Mouse (Mus musculus): Measurements from ENCODE around the gene Ube2l6.

- TF ChIP-seq CTCF (IDR thresholded peaks at IDR 0.05; ENCODE audit: control insufficient read depth, insufficient read depth, insufficient read length) = no peak
- no peak for TF ChIP-seq MYOG (IDR thresholded peaks at IDR 0.05; ENCODE audit: control insufficient read depth, extremely low read depth, insufficient read length)
- TF ChIP-seq FOSL1 (IDR thresholded peaks at IDR 0.05; ENCODE audit: insufficient read depth, low read length, poor library complexity, severe bottlenecking) = no peak
- no peak for TF ChIP-seq CEBPB (IDR thresholded peaks at IDR 0.05; ENCODE audit: low read depth)
- no peak for TF ChIP-seq USF1 (IDR thresholded peaks at IDR 0.05; ENCODE audit: low read depth)
- no peak for TF ChIP-seq MAX (IDR thresholded peaks at IDR 0.05)
Measured at GRCm38 (mm10) chr2:84822552-84822951, 23.9 kb downstream of the Ube2l6 start, which contains the start of gene Smtnl1.
